Comparison of ENCODE assay signal across 8 mouse cellular contexts in the genomic region with DNA sequence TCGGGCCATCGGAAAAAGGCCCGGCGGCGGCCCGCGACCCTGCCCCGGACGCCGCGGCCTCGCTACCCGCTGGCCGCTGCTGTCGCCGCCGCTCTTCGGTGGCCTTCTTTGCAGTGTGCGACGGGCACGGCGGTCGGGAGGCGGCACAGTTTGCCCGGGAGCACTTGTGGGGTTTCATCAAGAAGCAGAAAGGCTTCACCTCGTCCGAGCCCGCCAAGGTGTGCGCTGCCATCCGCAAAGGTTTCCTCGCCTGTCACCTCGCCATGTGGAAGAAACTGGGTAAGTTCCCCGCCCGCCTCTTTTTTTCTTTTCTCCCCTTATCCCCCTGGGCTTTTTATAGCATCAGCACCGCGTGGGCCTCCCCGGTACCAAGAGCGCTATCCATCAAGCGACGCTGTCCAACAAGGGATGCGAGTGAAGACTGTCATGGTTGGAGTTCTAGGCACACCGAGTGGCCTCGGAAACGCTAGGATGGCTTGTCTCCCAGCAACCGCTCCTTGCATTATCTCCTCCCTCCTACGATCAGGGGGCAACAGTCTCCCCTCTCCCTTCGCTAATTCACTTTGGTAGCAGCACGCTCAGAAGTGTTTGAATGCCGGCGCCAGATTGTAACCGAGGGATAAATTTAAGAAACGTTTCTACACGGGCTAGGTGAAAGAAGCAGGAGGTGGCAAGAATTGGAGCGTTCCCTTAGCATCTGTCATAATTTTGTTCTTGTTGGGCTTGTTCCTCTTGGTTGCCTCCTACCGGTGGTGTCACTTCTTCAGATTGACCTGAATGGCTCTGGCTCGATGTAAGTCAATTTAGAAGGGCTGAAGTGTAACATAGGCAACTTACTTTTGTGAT. TPM values are rescaled to one million over a fixed set of nuclear protein-coding genes. Genes with fewer than 3 reads are reported as not detected.
DNase-seq lines count a peak whose midpoint lies in the region; ATAC-seq and TF ChIP-seq lines count a peak whose summit lies in the region.

No protein-coding gene starts in this region.

- H3K4me3 ChIP-seq in ES-Bruce4 (ENCODE audit: low read depth, low read length): peak overlapping the region; percentile 88
- H3K4me3 ChIP-seq in brown adipose tissue, adult 24 weeks (ENCODE audit: insufficient read depth, low read depth, low read length): peak overlapping the region; percentile 84
- peak overlapping the region; percentile 70 for H3K4me3 ChIP-seq in erythroblast, embryonic 14.5 days (replicated peaks)
- H3K4me3 ChIP-seq in heart, embryonic 15.5 days: peak overlapping the region; percentile 91
- H3K4me3 ChIP-seq in liver, postnatal 0 days (ENCODE audit: low read depth, low read length): peak overlapping the region; percentile 75
- peak overlapping the region; percentile 69 for H3K4me3 ChIP-seq in neural tube, embryonic 14.5 days (ENCODE audit: low read depth, low read length)

- peak; percentile 55 for DNase-seq in kidney, postnatal 10 days
- DNase-seq in liver, postnatal 0 days: peak; percentile 62
- peak; percentile 18 to 35 for DNase-seq in thymus, adult 18-20 months

- H3K9me3 ChIP-seq in ES-Bruce4 (replicated peaks; ENCODE audit: control insufficient read depth, insufficient read depth, low read length, poor library complexity, severe bottlenecking): no peaks in the 10 kb centered on the region
- H3K9me3 ChIP-seq in erythroblast, embryonic 14.5 days (ENCODE audit: control insufficient read depth, low read length): peaks cover 4% of the 10 kb centered on the region
- no peaks in the 10 kb centered on the region for H3K9me3 ChIP-seq in heart, embryonic 15.5 days (replicated peaks)
- H3K9me3 ChIP-seq in liver, postnatal 0 days (ENCODE audit: low read length): no peaks in the 10 kb centered on the region; the same call in 1 of the 2 replicates
- H3K9me3 ChIP-seq in neural tube, embryonic 14.5 days (ENCODE audit: control insufficient read depth, low read length): no peaks in the 10 kb centered on the region

- peak overlapping the region; percentile 90 for H3K4me2 ChIP-seq in heart, embryonic 15.5 days
- H3K4me2 ChIP-seq in liver, postnatal 0 days (ENCODE audit: low read depth, low read length): peak overlapping the region; percentile 91
- peak overlapping the region; percentile 68 for H3K4me2 ChIP-seq in neural tube, embryonic 14.5 days (ENCODE audit: low read depth, low read length)

- under 1% methylated on average over 56 of the region's 56 CpGs for whole genome bisulfite sequencing in heart, embryonic 15.5 days
- WGBS in liver, postnatal 0 days (ENCODE audit: insufficient replicate concordance): under 1% methylated on average over 55 of the region's 56 CpGs
- WGBS in neural tube, embryonic 14.5 days: under 1% methylated on average over 56 of the region's 56 CpGs

- no peaks in the 10 kb centered on the region for H3K27me3 ChIP-seq in ES-Bruce4 (ENCODE audit: control insufficient read depth, insufficient read depth, low read length, poor library complexity, severe bottlenecking)
- H3K27me3 ChIP-seq in erythroblast, embryonic 14.5 days (ENCODE audit: control insufficient read depth): no peaks in the 10 kb centered on the region
- no peaks in the 10 kb centered on the region for H3K27me3 ChIP-seq in heart, embryonic 15.5 days
- H3K27me3 ChIP-seq in liver, postnatal 0 days (ENCODE audit: insufficient read depth, low read length): no peaks in the 10 kb centered on the region
- no peaks in the 10 kb centered on the region for H3K27me3 ChIP-seq in neural tube, embryonic 14.5 days (ENCODE audit: control insufficient read depth, insufficient read depth, low read length)

- TF ChIP-seq POLR2A in ES-Bruce4 (IDR thresholded peaks at IDR 0.05; ENCODE audit: insufficient read depth, low read length): no peak

- peak overlapping the region; percentile 98 for H3K9ac ChIP-seq in ES-Bruce4 (ENCODE audit: low read depth, poor library complexity, severe bottlenecking)
- peak overlapping the region; percentile 93 for H3K9ac ChIP-seq in heart, embryonic 15.5 days
- peak overlapping the region; percentile 94 for H3K9ac ChIP-seq in liver, postnatal 0 days (replicated peaks)
- peak overlapping the region; percentile 82 for H3K9ac ChIP-seq in neural tube, embryonic 14.5 days (replicated peaks; ENCODE audit: low read depth, low read length)

- TF ChIP-seq EP300 in ES-Bruce4 (IDR thresholded peaks at IDR 0.05; ENCODE audit: insufficient read depth, low read depth, low read length): no peak
- TF ChIP-seq EP300 in liver, postnatal 0 days (IDR thresholded peaks at IDR 0.05; ENCODE audit: low read depth): no peak

- peak; percentile 34; the same call in 1 of the 2 replicates for ATAC-seq in heart, embryonic 15.5 days (replicated peaks; ENCODE audit: insufficient number of reproducible peaks, insufficient read depth, low FRiP score, low read depth)
- peak; percentile 14 for ATAC-seq in liver, postnatal 0 days
- peak; percentile 52 for ATAC-seq in neural tube, embryonic 14.5 days (ENCODE audit: low read depth)

- H3K4me1 ChIP-seq in ES-Bruce4 (ENCODE audit: control insufficient read depth, insufficient read depth, low read length): no peaks in the 10 kb centered on the region
- H3K4me1 ChIP-seq in brown adipose tissue, adult 24 weeks (ENCODE audit: control insufficient read depth, insufficient read depth, insufficient read length, low read length): 0 out of 2 replicates have a peak, but pooled peaks cover 5% of the 10 kb centered on the region
- H3K4me1 ChIP-seq in erythroblast, embryonic 14.5 days (ENCODE audit: control insufficient read depth): peaks cover 41% of the 10 kb centered on the region
- H3K4me1 ChIP-seq in heart, embryonic 15.5 days (replicated peaks): peaks cover 19% of the 10 kb centered on the region
- peaks cover 13% of the 10 kb centered on the region for H3K4me1 ChIP-seq in liver, postnatal 0 days (ENCODE audit: insufficient read depth)
- H3K4me1 ChIP-seq in neural tube, embryonic 14.5 days (ENCODE audit: control insufficient read depth, insufficient read depth, low read length): peaks cover 10% of the 10 kb centered on the region

- no peak for TF ChIP-seq CTCF in ES-Bruce4 (IDR thresholded peaks at IDR 0.05; ENCODE audit: low read depth, low read length)
- peak; percentile 79 for TF ChIP-seq CTCF in liver, postnatal 0 days (IDR thresholded peaks at IDR 0.05; ENCODE audit: low read depth)

- no peak overlapping the region for H3K27ac ChIP-seq in ES-Bruce4 (ENCODE audit: insufficient read depth, low read length)
- H3K27ac ChIP-seq in brown adipose tissue, adult 24 weeks (replicated peaks; ENCODE audit: low read depth, low read length): peak overlapping the region; percentile 73
- H3K27ac ChIP-seq in heart, embryonic 15.5 days: peak overlapping the region; percentile 96
- peak overlapping the region; percentile 94 for H3K27ac ChIP-seq in liver, postnatal 0 days (ENCODE audit: low read depth)
- H3K27ac ChIP-seq in neural tube, embryonic 14.5 days (ENCODE audit: low read depth, low read length): peak overlapping the region; percentile 87

- H3K36me3 ChIP-seq in ES-Bruce4 (ENCODE audit: control insufficient read depth, insufficient read depth, low read length, poor library complexity, severe bottlenecking): peaks cover 15% of the 10 kb centered on the region
- peaks cover 41% of the 10 kb centered on the region for H3K36me3 ChIP-seq in erythroblast, embryonic 14.5 days (ENCODE audit: control insufficient read depth)
- H3K36me3 ChIP-seq in heart, embryonic 15.5 days: peaks cover 5% of the 10 kb centered on the region; the same call in 1 of the 2 replicates
- peaks cover 12% of the 10 kb centered on the region; the same call in 1 of the 2 replicates for H3K36me3 ChIP-seq in liver, postnatal 0 days (replicated peaks; ENCODE audit: insufficient read depth, low read length)
- no peaks in the 10 kb centered on the region for H3K36me3 ChIP-seq in neural tube, embryonic 14.5 days (ENCODE audit: control insufficient read depth, insufficient read depth, low read length)

RNA-seq across cellular contexts. Expression of a gene that starts 0.8 kb away (rescaled TPM):
- polyA plus RNA-seq in ES-Bruce4 (2011; ENCODE audit: insufficient read depth, insufficient read length, low read depth, missing spikeins): 26.6 and 27.1 TPM in 2 replicates
- polyA plus RNA-seq in brown adipose tissue, adult 24 weeks (2012; ENCODE audit: insufficient read depth, insufficient read length, missing spikeins): 4.7 and 6.7 TPM in 2 replicates
- 3.4 and 5.9 TPM in 2 replicates for polyA plus RNA-seq in erythroblast, embryonic 14.5 days (2012)
- 12.5 and 14.4 TPM in 2 replicates for polyA plus RNA-seq in heart, embryonic 15.5 days (2015; fragmentation: Nextera tagmentation; extraction: Ambion mirVana)
- polyA plus RNA-seq in liver, postnatal 0 days (2015; fragmentation: Nextera tagmentation; extraction: Ambion mirVana): 9.5 TPM in 2 replicates
- polyA plus RNA-seq in neural tube, embryonic 14.5 days (2014; fragmentation: Nextera tagmentation; extraction: Ambion mirVana): 19.5 and 21.5 TPM in 2 replicates

RNA-seq across cellular contexts. Expression of a gene that starts 41.1 kb away (rescaled TPM):
- 36.7 and 37.8 TPM in 2 replicates for polyA plus RNA-seq in ES-Bruce4 (2011; ENCODE audit: insufficient read depth, insufficient read length, low read depth, missing spikeins)
- polyA plus RNA-seq in brown adipose tissue, adult 24 weeks (2012; ENCODE audit: insufficient read depth, insufficient read length, missing spikeins): 21.2 and 27.8 TPM in 2 replicates
- polyA plus RNA-seq in erythroblast, embryonic 14.5 days (2012): 24.3 and 25.9 TPM in 2 replicates
- 16.6 and 18.8 TPM in 2 replicates for polyA plus RNA-seq in heart, embryonic 15.5 days (2015; fragmentation: Nextera tagmentation; extraction: Ambion mirVana)
- polyA plus RNA-seq in liver, postnatal 0 days (2015; fragmentation: Nextera tagmentation; extraction: Ambion mirVana): 13.6 and 14.1 TPM in 2 replicates
- polyA plus RNA-seq in neural tube, embryonic 14.5 days (2014; fragmentation: Nextera tagmentation; extraction: Ambion mirVana): 30.9 and 41.9 TPM in 2 replicates
